Comparison of ENCODE assay signal across 7 mouse cellular contexts in genomic region chr3:145729531-145729930, GRCm38 (mm10). TPM values are rescaled to one million over a fixed set of nuclear protein-coding genes. Genes with fewer than 3 reads are reported as not detected.
DNase-seq lines count a peak whose midpoint lies in the region; ATAC-seq lines count a peak whose summit lies in the region.

No protein-coding gene starts in this region.

- H3K4me3 ChIP-seq in intestine, embryonic 15.5 days (replicated peaks), result no peak overlapping the region

- H3K9ac ChIP-seq in intestine, embryonic 15.5 days, result no peak overlapping the region

- peaks cover 12% of the 10 kb centered on the region; the same call in 1 of the 2 replicates for H3K4me1 ChIP-seq in intestine, embryonic 15.5 days (replicated peaks)

- H3K27me3 ChIP-seq in intestine, embryonic 15.5 days (replicated peaks), result no peaks in the 10 kb centered on the region

- DNase-seq in urinary bladder, postnatal 14 days (ENCODE audit: low spot score), result peak; percentile 65
- no peak for DNase-seq in urinary bladder, adult 2 months (ENCODE audit: low spot score)
- DNase-seq in embryo, embryonic 9.5 days (ENCODE audit: extremely low spot score), result peak; percentile 31
- DNase-seq in heart, postnatal 4 days, result peak; percentile 52
- DNase-seq in lung, postnatal 10 days, result peak; percentile 63
- DNase-seq in layer of hippocampus, adult 11-12 months (ENCODE audit: low spot score), result no peak

- no peak for ATAC-seq in intestine, embryonic 15.5 days

- no peaks in the 10 kb centered on the region for H3K36me3 ChIP-seq in intestine, embryonic 15.5 days

- no peak overlapping the region for H3K27ac ChIP-seq in intestine, embryonic 15.5 days

- 66% methylated on average over 4 of the region's 4 CpGs for WGBS in intestine, embryonic 15.5 days

- no peaks in the 10 kb centered on the region for H3K9me3 ChIP-seq in intestine, embryonic 15.5 days

- H3K4me2 ChIP-seq in intestine, embryonic 15.5 days (replicated peaks), result no peak overlapping the region

RNA-seq across cellular contexts. Expression of gene Ddah1, which starts 28.9 kb away (rescaled TPM):
- 0.74 and 0.94 TPM in 2 replicates for polyA plus RNA-seq in urinary bladder, adult 2 months (2012; rRNA removed)
- total RNA-seq in heart, postnatal 4 days (2021), result 10 to 100 TPM; 15.5 to 15.9 TPM
- polyA plus RNA-seq in intestine, embryonic 15.5 days (2015; fragmentation: Nextera tagmentation; extraction: Ambion mirVana), result 45.3 and 53.5 TPM in 2 replicates

Comparison
In these comparisons a context has a peak if more than half of its experiments do, and no peak if none do; other contexts are left out.
1. DNase-seq: peak in urinary bladder, postnatal 14 days (single experiment), embryo, embryonic 9.5 days (single experiment), heart, postnatal 4 days (single experiment) and lung, postnatal 10 days (single experiment); none in urinary bladder, adult 2 months (single experiment) and layer of hippocampus, adult 11-12 months (single experiment).
2. RNA of gene Ddah1, which starts 28.9 kb away (polyA plus RNA-seq): 45.3 to 53.5 TPM in intestine, embryonic 15.5 days; 0.74 to 0.94 TPM in urinary bladder, adult 2 months; every median in the first group is over 10 times any median in the second.